Mouse (Mus musculus) layer of hippocampus, adult 2 months (tissue): ENCODE measurements around the gene Sema7a. TPM values are rescaled to one million over a fixed set of nuclear protein-coding genes. Genes with fewer than 3 reads are reported as not detected.

Experiments used
- DNase-seq, 2 experiments: peaks; one replicate each; pipeline ENCODE4 v3.0.0; 2022; ENCODE audit warnings: low spot score in 2 of 2
- H3K27ac ChIP-seq: fragments of 200-600 bp; 2 replicates; pipeline ENCODE4 v1.8.1; 2022
- H3K4me3 ChIP-seq: fragments of 200-600 bp; 2 replicates; pipeline ENCODE4 v1.8.1; 2022; ENCODE audit warnings: mild to moderate bottlenecking
- CTCF ChIP-seq: fragments of 200-600 bp; conservative IDR thresholded peaks from 2 replicates; pipeline ENCODE4 v1.8.1; 2022; ENCODE audit warnings: antibody characterized with exemption, mild to moderate bottlenecking, moderate library complexity
- total RNA-seq, 2 experiments: library from RNA; stranded (reverse); gene quantifications; 2 replicates each; pipeline ENCODE4 v1.2.3; 2021

The Sema7a gene
- total RNA-seq, 2 experiments from 2014 or later: 94.4 to 102 TPM

DNA sequence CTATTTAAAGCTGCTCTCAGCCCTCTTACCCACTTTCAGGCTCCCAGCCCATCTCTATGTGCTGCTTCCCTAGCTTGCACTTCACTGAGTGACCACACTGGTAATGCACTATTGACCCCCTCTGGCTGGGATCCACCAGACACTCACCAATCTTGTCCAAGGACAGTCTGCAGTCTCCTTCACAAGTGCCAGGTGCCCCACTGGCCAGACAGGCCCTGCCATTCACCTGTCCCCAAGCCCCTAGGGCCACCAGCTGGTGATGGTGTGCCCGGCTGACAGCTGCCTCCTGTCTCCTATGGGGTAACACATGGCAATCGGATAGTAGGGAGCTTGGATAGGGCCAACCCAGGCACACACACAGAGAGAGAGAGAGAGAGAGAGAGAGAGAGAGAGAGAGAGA lies 2.1 kb downstream of the Sema7a start:
- no peak for DNase-seq
- no peak; the same call in 1 of the 2 replicates for TF ChIP-seq CTCF
- Histone ChIP-seq H3K4me3 (peak overlapping the region; percentile 95), H3K27ac (peak overlapping the region; percentile 94)

DNA sequence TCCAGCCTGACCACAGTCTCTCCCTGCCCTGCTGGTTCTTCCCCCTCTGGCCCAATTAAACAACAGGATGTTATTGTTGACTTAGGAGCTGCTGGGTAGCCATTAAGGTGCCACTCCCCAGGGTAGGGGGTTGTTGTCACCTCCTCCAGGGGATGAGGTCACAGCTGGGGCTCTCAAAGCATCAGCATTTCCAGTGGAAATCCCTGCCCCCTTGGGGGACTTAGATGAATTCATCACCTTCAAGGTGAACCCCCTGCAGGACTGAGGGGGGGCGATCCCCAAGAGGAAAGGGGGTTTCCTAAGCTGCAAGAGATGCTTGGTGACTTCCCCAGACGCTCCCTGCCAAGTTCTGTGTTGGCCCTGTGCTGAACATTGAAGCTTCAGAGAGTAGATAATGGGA lies 3.2 kb downstream of the Sema7a start:
- H3K27ac ChIP-seq: peak overlapping the region; percentile 90
- TF ChIP-seq CTCF: no peak
- H3K4me3 ChIP-seq: peak overlapping the region; percentile 95
- no peak for DNase-seq

DNA sequence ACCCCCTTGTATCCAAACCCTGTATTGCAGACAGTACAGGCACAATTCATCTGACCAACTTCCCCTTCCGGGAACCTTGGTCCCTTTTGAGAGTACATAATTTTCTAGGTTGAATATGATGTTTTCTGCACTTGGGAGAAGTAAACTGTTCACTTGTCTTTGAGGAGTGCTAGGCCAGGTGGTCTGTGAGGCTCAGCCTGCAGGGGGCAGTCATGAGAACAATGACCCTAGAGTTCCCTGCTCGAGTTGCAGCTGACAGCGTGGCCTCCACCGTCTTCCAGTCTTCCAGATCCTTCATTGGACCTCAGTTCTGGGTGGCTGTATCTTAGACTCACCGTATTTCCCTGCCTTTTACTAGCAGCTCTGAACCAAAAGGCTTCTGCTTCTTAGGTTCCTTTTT lies 4.7 kb downstream of the Sema7a start:
- peak; percentile 90 for TF ChIP-seq CTCF
- peak overlapping the region; percentile 28; the same call in 1 of the 2 replicates for H3K4me3 ChIP-seq
- DNase-seq: peak in 1 of 2 experiments; percentile 70
- peak overlapping the region; percentile 90; the same call in 1 of the 2 replicates for H3K27ac ChIP-seq

DNA sequence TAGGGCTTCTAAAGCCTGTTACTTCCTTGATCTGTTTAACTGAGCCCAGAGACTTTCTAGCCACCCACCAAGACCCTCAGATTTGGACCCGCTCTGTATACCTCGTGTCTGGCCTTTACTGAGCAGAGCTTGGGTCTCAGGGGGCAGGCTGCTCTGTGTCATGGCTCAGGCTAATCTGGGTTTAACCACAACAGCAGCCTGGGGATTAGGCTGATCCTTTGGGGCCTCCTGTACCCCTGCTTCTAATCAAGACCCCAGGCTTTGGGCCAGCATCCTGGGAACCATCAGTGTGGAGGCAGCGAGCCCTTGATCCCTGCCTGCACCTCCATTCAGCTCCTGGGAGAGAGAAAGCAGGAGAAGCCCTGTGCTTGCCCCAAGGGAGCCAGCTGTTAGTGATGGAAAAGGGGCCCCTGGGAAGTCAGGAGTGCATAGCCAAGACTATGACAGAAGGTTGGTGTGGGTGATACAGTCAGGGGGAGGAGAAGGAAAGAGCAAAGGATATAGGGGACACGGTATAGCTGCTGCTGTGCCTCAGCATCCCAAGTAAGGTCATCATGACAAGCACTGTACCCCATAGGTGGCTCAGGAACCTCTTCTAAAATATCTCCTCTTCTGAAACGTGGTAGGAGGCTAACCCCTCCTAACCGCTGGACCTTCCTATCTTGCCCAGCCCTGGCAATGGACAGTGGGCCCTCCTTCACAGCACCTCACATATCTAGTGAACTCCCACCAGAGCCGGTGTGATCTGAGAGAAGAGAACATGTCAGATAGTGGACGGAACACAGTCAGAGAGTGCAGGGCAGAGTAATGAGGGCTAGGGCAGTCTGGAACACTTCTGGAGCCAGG lies 6.1 kb downstream of the Sema7a start:
- TF ChIP-seq CTCF: no peak
- Histone ChIP-seq H3K4me3 (peak overlapping the region; percentile 28; the same call in 1 of the 2 replicates), H3K27ac (peak overlapping the region; percentile 90)
- no peak for DNase-seq

DNA sequence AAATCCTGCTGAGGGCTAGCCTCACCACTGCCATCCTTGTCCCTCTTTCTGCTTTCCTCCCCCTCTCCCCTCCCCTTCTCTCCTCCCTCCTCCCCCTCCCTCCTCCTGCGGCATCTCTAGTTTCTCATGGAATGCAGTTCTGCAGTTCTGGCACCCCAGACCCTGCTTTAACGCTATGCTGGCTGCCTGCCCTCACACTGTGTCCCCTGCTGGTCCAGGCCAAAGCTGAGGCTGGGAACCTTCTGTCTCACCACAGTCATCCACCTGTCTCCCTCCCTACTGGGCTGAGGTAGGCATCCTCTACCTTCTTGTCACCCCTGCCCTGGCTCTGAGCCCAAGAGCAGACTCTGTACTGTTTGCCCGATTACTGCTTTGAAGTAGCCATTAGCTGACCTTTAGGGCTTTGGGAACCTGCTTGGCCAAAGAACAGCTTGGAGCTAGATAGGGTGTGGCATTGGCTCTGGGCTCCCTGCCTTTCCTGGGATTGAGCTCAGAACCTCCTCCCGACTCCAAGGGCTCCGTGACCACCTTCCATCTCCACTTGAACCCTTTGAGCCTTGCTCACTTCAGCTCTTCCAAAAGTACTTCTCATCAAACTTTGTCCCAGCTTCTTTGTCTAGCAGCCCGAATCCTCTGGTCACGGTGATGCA lies 7.6 kb downstream of the Sema7a start:
- DNase-seq: no peak
- TF ChIP-seq CTCF: no peak
- Histone ChIP-seq H3K4me3 (peak overlapping the region; percentile 26; the same call in 1 of the 2 replicates), H3K27ac (peak overlapping the region; percentile 90)

DNA sequence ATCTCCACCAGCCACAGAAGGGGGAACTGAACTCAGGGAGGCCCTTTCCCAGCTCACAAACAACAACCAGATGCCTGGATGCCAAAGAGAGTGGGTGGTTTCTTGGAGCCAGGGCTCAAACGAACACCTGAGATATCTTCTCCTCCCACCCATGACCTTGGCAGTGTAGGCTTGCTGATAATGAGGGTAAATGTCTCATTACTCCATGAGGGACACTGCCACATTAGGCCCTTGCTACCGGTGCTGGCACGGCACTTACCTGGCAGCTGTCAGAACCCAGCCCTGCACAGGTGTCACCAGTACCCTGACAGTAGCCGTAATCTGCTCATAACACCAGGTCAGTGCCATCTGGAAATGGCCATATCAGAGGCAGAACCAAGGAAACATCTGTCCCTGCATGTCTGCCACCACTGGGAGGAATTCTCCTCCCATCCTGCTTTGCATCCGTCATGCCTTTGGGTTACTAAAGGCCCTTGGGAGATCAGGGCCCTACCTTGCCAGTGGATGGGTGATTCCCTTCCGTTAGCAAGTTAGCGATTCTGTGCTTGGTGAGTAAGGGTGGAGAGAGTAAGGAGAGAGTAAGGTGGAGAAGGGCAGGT lies 8.5 kb downstream of the Sema7a start:
- DNase-seq: no peak
- TF ChIP-seq CTCF: no peak
- H3K27ac ChIP-seq: peak overlapping the region; percentile 90
- peak overlapping the region; percentile 8; the same call in 1 of the 2 replicates for H3K4me3 ChIP-seq

DNA sequence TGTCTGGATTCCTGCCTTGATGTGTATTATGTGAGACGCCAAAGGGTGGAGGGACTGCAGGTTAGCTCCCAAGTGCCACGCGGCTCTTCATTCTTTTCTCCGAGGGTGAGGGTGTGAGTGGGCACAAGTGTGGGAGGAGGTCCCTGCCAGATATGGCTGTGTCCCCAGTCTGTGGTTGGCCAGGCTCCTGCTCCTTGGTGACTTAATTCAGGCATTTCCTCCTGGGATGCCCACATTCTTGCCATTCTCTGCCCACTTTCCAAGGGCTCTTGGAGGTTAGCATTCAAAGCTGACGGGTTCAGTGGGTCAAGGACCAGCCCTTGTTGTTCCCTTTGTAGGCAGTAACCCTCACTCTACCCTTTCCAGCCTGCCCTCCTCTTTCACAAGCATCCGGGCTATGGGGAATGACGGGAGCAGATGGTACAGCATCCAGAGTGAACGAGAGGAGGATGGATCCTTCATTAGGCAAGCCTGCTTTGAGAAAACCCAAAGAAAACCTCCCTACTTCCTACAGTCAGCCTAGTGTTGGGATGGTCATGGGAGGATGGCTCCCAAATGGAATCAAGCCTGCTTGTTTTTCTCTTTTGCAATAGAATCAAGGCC lies 9.3 kb downstream of the Sema7a start:
- Histone ChIP-seq H3K4me3 (peak overlapping the region; percentile 31), H3K27ac (peak overlapping the region; percentile 90)
- TF ChIP-seq CTCF: no peak
- no peak for DNase-seq

DNA sequence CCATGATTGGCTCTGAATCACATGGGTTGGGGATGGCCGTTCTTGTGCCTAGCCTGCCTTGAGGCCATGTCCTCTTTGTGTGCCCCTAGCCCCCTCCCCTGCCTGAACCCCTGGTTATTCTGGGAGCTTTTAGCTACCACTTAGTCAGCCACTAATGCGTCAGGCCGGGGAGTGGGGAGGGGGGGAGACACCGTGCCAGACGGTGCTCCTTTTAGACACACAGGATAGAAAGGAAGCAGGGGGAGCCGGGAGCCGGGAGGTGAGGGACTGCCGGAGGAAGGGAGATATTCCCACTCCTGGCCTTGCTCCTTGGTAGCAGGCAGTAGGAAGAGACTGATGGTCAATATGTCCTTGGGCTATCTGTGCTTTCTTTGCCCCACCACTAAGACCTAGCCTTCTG lies 10.0 kb downstream of the Sema7a start:
- Histone ChIP-seq H3K4me3 (peak overlapping the region; percentile 31; the same call in 1 of the 2 replicates), H3K27ac (peak overlapping the region; percentile 90)

DNA sequence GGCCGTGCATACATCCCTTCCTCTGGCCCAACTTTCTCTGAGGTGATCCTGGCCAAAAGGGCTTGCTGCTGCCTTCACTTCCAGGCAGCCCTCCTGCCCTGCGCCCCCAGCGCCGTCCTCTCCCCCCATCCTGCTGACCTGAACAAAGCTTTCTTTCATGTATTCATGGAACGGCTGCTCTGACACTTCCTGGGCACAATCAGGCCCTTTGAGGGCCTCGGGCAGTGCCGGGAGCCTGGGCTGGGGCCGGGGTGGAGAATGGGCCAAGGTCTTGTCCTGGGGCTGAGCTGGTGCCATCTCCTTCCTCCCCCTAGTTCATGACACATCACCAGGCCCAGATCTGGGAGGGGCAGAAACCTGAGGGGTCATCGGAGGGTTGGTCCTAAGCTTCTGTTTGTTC lies 10.6 kb downstream of the Sema7a start:
- TF ChIP-seq CTCF: no peak
- peak overlapping the region; percentile 31 for H3K4me3 ChIP-seq
- peak; percentile 35 to 68 for DNase-seq
- peak overlapping the region; percentile 90 for H3K27ac ChIP-seq

More for the DNA sequence above, 10.0 kb downstream of the Sema7a start:
- TF ChIP-seq CTCF: no peak
- no peak for DNase-seq

DNA sequence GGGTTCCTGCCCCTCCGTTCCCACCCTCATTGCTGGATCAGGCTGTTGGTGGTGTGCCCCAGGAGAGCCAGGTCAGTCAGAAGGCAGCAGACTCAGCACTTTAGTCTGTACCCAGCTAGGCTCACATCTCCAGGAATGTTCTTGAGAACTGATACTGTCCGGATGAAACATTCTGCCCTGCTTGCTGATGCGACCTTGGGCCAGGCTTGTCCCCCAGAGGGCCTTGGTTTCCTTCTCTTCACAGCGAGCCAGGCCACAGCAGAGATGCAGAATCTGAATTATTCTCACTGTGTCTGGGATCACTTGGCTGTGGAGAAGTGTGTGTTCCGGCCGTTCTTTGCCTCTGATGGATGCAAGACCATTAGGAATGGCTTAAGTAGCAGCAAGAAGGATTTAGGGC lies 12.1 kb downstream of the Sema7a start:
- no peak overlapping the region; the same call in 1 of the 2 replicates for H3K4me3 ChIP-seq
- no peak for TF ChIP-seq CTCF
- DNase-seq: no peak
- H3K27ac ChIP-seq: peak overlapping the region; percentile 90

DNA sequence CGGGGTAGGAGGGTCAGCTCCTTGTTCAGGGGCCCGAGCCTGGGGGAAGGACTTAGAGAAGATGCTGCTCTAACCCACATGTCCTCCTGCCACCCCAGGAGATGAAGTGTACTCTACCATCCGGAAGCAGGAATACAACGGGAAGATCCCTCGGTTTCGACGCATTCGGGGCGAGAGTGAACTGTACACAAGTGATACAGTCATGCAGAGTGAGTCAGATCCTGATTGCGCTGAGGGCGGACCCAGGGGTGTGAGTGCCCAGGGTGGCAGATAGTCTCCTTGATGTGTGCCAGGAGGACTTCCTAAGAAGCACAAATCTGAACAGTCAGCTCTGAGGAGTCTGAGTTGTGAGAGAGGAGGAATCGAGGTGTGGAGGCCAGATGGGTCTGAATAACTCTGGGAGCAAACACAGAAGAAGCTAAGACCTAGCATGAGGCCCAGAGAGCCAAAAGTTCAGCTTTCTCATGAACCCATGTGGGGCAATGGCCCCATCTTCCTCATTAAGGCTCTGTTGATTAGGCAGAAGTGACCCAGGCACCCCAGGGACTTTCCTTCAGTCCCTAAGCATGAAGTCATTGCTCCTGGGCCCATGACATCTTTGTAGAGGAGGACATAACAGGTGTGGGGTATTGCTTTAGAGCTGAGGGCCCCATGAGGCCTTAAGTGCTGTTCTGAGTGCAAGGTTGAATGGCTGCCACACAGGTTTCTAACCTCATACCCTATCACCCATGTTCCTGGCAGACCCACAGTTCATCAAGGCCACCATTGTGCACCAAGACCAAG lies 15.2 kb downstream of the Sema7a start:
- no peak for DNase-seq
- H3K27ac ChIP-seq: peak overlapping the region; percentile 90
- TF ChIP-seq CTCF: no peak
- H3K4me3 ChIP-seq: no peak overlapping the region

DNA sequence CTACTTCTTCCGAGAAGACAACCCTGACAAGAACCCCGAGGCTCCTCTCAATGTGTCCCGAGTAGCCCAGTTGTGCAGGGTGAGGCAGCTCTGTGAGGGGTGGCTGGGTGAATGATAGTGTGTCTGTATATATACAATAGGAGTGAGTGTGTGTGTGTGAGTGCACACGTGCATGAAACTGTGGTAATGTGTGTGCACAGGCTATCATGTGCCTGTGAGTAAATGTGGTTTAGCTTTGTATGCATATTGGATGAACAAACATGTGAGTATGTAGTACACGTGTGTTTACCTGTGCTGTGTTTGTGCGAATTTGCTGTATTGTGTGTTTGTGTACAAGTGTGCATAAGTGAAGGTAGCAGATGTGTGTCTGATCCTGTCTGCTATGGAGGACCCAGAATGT lies 15.9 kb downstream of the Sema7a start:
- no peak for TF ChIP-seq CTCF
- DNase-seq: no peak
- Histone ChIP-seq H3K4me3 (no peak overlapping the region), H3K27ac (peak overlapping the region; percentile 90; the same call in 1 of the 2 replicates)
